Mouse (Mus musculus) thymus, adult 2 months (tissue): Measurements from ENCODE around the gene Gnpda2.

Source experiments
- CTCF ChIP-seq: fragments of 200-500 bp; IDR thresholded peaks from 2 replicates; pipeline ENCODE4 v1.5.1; 2012; ENCODE audit warnings: mild to moderate bottlenecking, control low read depth, low read length, moderate library complexity, borderline replicate concordance; ENCODE audit not compliant: control insufficient read depth, poor library complexity, insufficient read depth; ENCODE audit errors: extremely low read depth
- POLR2A ChIP-seq: fragments of 200-500 bp; IDR thresholded peaks from 2 replicates; pipeline ENCODE4 v1.6.1; 2012; ENCODE audit warnings: mild to moderate bottlenecking, low read length, control low read depth, moderate library complexity; ENCODE audit not compliant: control insufficient read depth, poor library complexity, insufficient read depth; ENCODE audit errors: extremely low read depth

DNA sequence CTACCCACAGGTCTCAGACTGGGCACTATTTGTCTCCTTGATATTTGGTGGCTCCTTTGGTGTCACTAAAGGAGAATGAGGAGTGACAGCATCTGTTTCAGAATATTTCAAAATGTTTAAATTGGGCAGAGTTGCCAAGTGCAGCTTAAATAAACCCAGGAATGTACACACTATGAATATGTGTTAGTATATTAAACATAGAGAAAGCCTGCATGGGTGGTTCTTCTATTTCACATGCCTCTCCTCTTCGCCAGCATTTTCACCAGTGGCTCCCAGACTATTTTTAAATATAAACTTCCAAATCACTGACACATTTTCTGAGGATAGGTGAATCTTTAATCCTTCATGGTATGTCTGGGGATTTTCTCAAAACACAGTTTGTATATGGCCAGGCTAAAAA lies 28.8 kb upstream of the Gnpda2 start:
- TF ChIP-seq POLR2A (no peak), CTCF (no peak)
